Mouse (Mus musculus) layer of hippocampus, adult 11-12 months (tissue): ENCODE measurements around the gene Zdhhc7.

Source experiments
- DNase-seq: peaks from one replicate; pipeline ENCODE4 v3.0.0; 2022; ENCODE audit warnings: low spot score

Zdhhc7 gene

GRCm38 (mm10) chr8:120036111-120036510 lies 65.2 kb downstream of the Zdhhc7 start:
- DNase-seq = no peak

GRCm38 (mm10) chr8:120034471-120034870 lies 66.8 kb downstream of the Zdhhc7 start:
- DNase-seq = no peak

GRCm38 (mm10) chr8:120032549-120033208 lies 68.6 kb downstream of the Zdhhc7 start:
- DNase-seq = no peak
